Mouse (Mus musculus): ENCODE results near the gene Lactbl1.

- TF ChIP-seq POLR2A (IDR thresholded peaks at IDR 0.05; ENCODE audit: borderline replicate concordance, extremely low read depth, low read depth, low read length) (no peak), CTCF (IDR thresholded peaks at IDR 0.05; ENCODE audit: insufficient read depth, low read length) (no peak)
Observed at GRCm38 (mm10) chr4:136672335-136673090, 50.1 kb downstream of the Lactbl1 start.

All from lung, adult 2 months (tissue).